Mouse (Mus musculus): ENCODE measurements around the gene Gde1. TPM values are rescaled to one million over a fixed set of nuclear protein-coding genes. Genes with fewer than 3 reads are reported as not detected.

Gene Gde1
- total RNA-seq (2012; rRNA removed), result 109 and 116 TPM in 2 replicates
- 206 and 211 TPM in 2 replicates for total RNA-seq (2014; rRNA removed)
- polyA plus RNA-seq (2012; ENCODE audit: insufficient read length, low read depth), result 90.6 and 113 TPM in 2 replicates

- H3K27ac ChIP-seq (ENCODE audit: insufficient read depth, low read depth), result peak within 1 kb of the TSS; percentile 59
- peak; percentile 85 for TF ChIP-seq BHLHE40 (IDR thresholded peaks at IDR 0.05; ENCODE audit: low read depth, low read length)
- TF ChIP-seq MXI1 (IDR thresholded peaks at IDR 0.05; ENCODE audit: low read depth, low read length), result peak; percentile 93; the same call in 1 of the 2 replicates
- TF ChIP-seq NELFE (IDR thresholded peaks at IDR 0.05; ENCODE audit: low read depth, low read length), result peak; percentile 75
- 0 out of 2 replicates have a peak, but pooled peaks have one; percentile 53 for TF ChIP-seq MAZ (IDR thresholded peaks at IDR 0.05; ENCODE audit: low read depth, low read length)
- peak; percentile 38; the same call in 1 of the 2 replicates for TF ChIP-seq NRF1 (IDR thresholded peaks at IDR 0.05; ENCODE audit: low read depth, low read length)
- no peak for TF ChIP-seq GABPA (IDR thresholded peaks at IDR 0.05; ENCODE audit: insufficient replicate concordance, low read depth, low read length)
- 0 out of 2 replicates have a peak, but pooled peaks have one; percentile 53 for TF ChIP-seq MAX (IDR thresholded peaks at IDR 0.05; ENCODE audit: low read length)
- TF ChIP-seq ZKSCAN1 (IDR thresholded peaks at IDR 0.05; ENCODE audit: borderline replicate concordance, low read depth, low read length), result no peak
- TF ChIP-seq ZC3H11A (IDR thresholded peaks at IDR 0.05; ENCODE audit: low read depth, low read length), result no peak
- no peak for TF ChIP-seq RAD21 (IDR thresholded peaks at IDR 0.05; ENCODE audit: low read depth, low read length)
- TF ChIP-seq ZMIZ1 (IDR thresholded peaks at IDR 0.05; ENCODE audit: low read depth, low read length), result peak; percentile 67; the same call in 1 of the 2 replicates
- TF ChIP-seq SIN3A (IDR thresholded peaks at IDR 0.05; ENCODE audit: low read length), result peak; percentile 74; the same call in 1 of the 2 replicates
- no peak for TF ChIP-seq CHD2 (IDR thresholded peaks at IDR 0.05; ENCODE audit: low read length)
- no peak for TF ChIP-seq USF2 (conservative IDR thresholded peaks at IDR 0.05; ENCODE audit: low read depth, low read length)
- TF ChIP-seq CTCF (conservative IDR thresholded peaks at IDR 0.05 in 1 of 2, IDR thresholded peaks at IDR 0.05 in 1 of 2; ENCODE audit: low read depth in 2 of 2, low read length in 2 of 2), result no peak
- no peak for TF ChIP-seq EP300 (IDR thresholded peaks at IDR 0.05; ENCODE audit: low read length)
- no peak for TF ChIP-seq MAFK (IDR thresholded peaks at IDR 0.05; ENCODE audit: insufficient replicate concordance, low read length)
- TF ChIP-seq HCFC1 (IDR thresholded peaks at IDR 0.05; ENCODE audit: low read depth, low read length), result peak; percentile 76
- no peak for TF ChIP-seq ETS1 (conservative IDR thresholded peaks at IDR 0.05; ENCODE audit: low read depth, low read length)
- peak; percentile 88 for TF ChIP-seq POLR2A (IDR thresholded peaks at IDR 0.05; ENCODE audit: low read depth, low read length)
- peak; percentile 70 for TF ChIP-seq ELF1 (IDR thresholded peaks at IDR 0.05; ENCODE audit: low read depth, low read length)
- TF ChIP-seq PAX5 (IDR thresholded peaks at IDR 0.05; ENCODE audit: low read length), result no peak
- TF ChIP-seq UBTF (IDR thresholded peaks at IDR 0.05; ENCODE audit: low read depth, low read length), result peak; percentile 89
- peak; percentile 63; the same call in 1 of the 2 replicates for TF ChIP-seq TCF12 (IDR thresholded peaks at IDR 0.05; ENCODE audit: low read depth, low read length)
- dilution Hi-C loops (cut with MboI; ENCODE audit: extremely low pct_ligation_motif_present, extremely low pct_unique_long_range_greater_than_20kb, low sequenced_read_pairs), result no loop called here
These were observed at the start of gene Gde1 for GRCm38 (mm10) chr7:118705101-118705961. Gene Gde1 (minus strand): TSS chr7:118705778.

More at GRCm38 (mm10) chr7:118705101-118705961, at the start of gene Gde1:
- Histone ChIP-seq H3K27me3 (replicated peaks) (no peaks in the 10 kb centered on the region), H3K4me3 (replicated peaks in 1 of 3; ENCODE audit: low read depth in 2 of 3, low read length in 2 of 3, poor library complexity in 1 of 3) (peak within 1 kb of the TSS; percentile 70 to 94 (median 79)), H3K4me2 (ENCODE audit: insufficient read depth, low read depth, poor library complexity, severe bottlenecking) (peak within 1 kb of the TSS; percentile 99), H3K9ac (ENCODE audit: insufficient read depth, low read depth) (peak within 1 kb of the TSS; percentile 94), H3K36me3 (replicated peaks in 1 of 2; ENCODE audit: control insufficient read depth in 1 of 2, insufficient read depth in 1 of 2, low read length in 1 of 2) (peaks cover 6 to 11% of the 10 kb centered on the region in 2 experiments), H3K4me1 (ENCODE audit: control insufficient read depth in 1 of 2, insufficient read depth in 2 of 2) (peaks cover 6 to 29% of the 10 kb centered on the region in 2 experiments), H3K9me3 (replicated peaks; ENCODE audit: low read length) (no peaks in the 10 kb centered on the region), H3K79me2 (replicated peaks; ENCODE audit: control insufficient read depth, extremely low read depth, insufficient read depth, poor library complexity, severe bottlenecking) (peaks cover 41% of the 10 kb centered on the region)
- in situ Hi-C loops (cut with MboI; ENCODE audit: low pct_ligation_motif_present, low pct_unique_long_range_greater_than_20kb, low sequenced_read_pairs), result no loop called here
- peak; percentile 92 for DNase-seq (ENCODE audit: extremely low read depth)

Measured in CH12.LX (cell line).